Mouse (Mus musculus): Measurements from ENCODE around the gene Herc3. TPM values are rescaled to one million over a fixed set of nuclear protein-coding genes. Genes with fewer than 3 reads are reported as not detected.
"Not testable (repeated sequence)": the region's sequence is repeated elsewhere in the genome, so short reads cannot be mapped to it uniquely, and the experiment has no call there.

Herc3 gene
- polyA plus RNA-seq, 1 experiment from 2014 or later = 35.6 TPM

GRCm38 (mm10) chr6:58847836-58848235, 16.6 kb downstream of the Herc3 start:
- H3K4me3 ChIP-seq (ENCODE audit: low read length) = no peak overlapping the region
- H3K4me2 ChIP-seq (ENCODE audit: low read length) = no peak overlapping the region
- no peaks in the 10 kb centered on the region for H3K27me3 ChIP-seq (replicated peaks; ENCODE audit: control insufficient read depth, insufficient read depth, low read length)
- 92% methylated on average over 5 of the region's 5 CpGs for WGBS
- no peaks in the 10 kb centered on the region for H3K36me3 ChIP-seq (ENCODE audit: control insufficient read depth, insufficient read depth, low read length)
- no peak overlapping the region for H3K9ac ChIP-seq (ENCODE audit: low read depth, low read length)
- H3K4me1 ChIP-seq (ENCODE audit: control insufficient read depth, insufficient read depth, low read depth, low read length) = no peaks in the 10 kb centered on the region
- H3K9me3 ChIP-seq (ENCODE audit: control insufficient read depth, low read length) = no peaks in the 10 kb centered on the region
- H3K27ac ChIP-seq (ENCODE audit: low read depth, low read length) = no peak overlapping the region
- ATAC-seq = no peak

- ATAC-seq = 0 out of 2 replicates have a peak, but pooled peaks have one; percentile 18
- no peaks in the 10 kb centered on the region for H3K36me3 ChIP-seq (ENCODE audit: control insufficient read depth, insufficient read depth, low read length)
- no peaks in the 10 kb centered on the region for H3K9me3 ChIP-seq (ENCODE audit: control insufficient read depth, low read length)
- no peak overlapping the region for H3K9ac ChIP-seq (ENCODE audit: low read depth, low read length)
- H3K27me3 ChIP-seq (replicated peaks; ENCODE audit: control insufficient read depth, insufficient read depth, low read length) = no peaks in the 10 kb centered on the region
- WGBS = 30% methylated on average over 5 of the region's 5 CpGs
- H3K4me1 ChIP-seq (ENCODE audit: control insufficient read depth, insufficient read depth, low read depth, low read length) = no peaks in the 10 kb centered on the region
- no peak overlapping the region for H3K27ac ChIP-seq (ENCODE audit: low read depth, low read length)
- no peak overlapping the region for H3K4me2 ChIP-seq (ENCODE audit: low read length)
- no peak overlapping the region for H3K4me3 ChIP-seq (ENCODE audit: low read length)
Measured at GRCm38 (mm10) chr6:58849356-58849755, 18.1 kb downstream of the Herc3 start.

GRCm38 (mm10) chr6:58855676-58856367, 24.6 kb downstream of the Herc3 start:
- Histone ChIP-seq H3K27ac (ENCODE audit: low read depth, low read length) (no peak overlapping the region), H3K4me1 (ENCODE audit: control insufficient read depth, insufficient read depth, low read depth, low read length) (no peaks in the 10 kb centered on the region), H3K9me3 (ENCODE audit: control insufficient read depth, low read length) (no peaks in the 10 kb centered on the region), H3K4me3 (ENCODE audit: low read length) (no peak overlapping the region), H3K9ac (ENCODE audit: low read depth, low read length) (no peak overlapping the region), H3K27me3 (replicated peaks; ENCODE audit: control insufficient read depth, insufficient read depth, low read length) (no peaks in the 10 kb centered on the region), H3K36me3 (ENCODE audit: control insufficient read depth, insufficient read depth, low read length) (no peaks in the 10 kb centered on the region), H3K4me2 (ENCODE audit: low read length) (no peak overlapping the region)
- peak; percentile 50; the same call in 1 of the 2 replicates for ATAC-seq
- whole genome bisulfite sequencing = 70% methylated on average over 10 of the region's 10 CpGs

- no peaks in the 10 kb centered on the region for H3K9me3 ChIP-seq (ENCODE audit: control insufficient read depth, low read length)
- H3K27ac ChIP-seq (ENCODE audit: low read depth, low read length) = no peak overlapping the region
- no peak for ATAC-seq
- no peaks in the 10 kb centered on the region for H3K4me1 ChIP-seq (ENCODE audit: control insufficient read depth, insufficient read depth, low read depth, low read length)
- no peak overlapping the region for H3K4me2 ChIP-seq (ENCODE audit: low read length)
- no peak overlapping the region for H3K9ac ChIP-seq (ENCODE audit: low read depth, low read length)
- no peak overlapping the region for H3K4me3 ChIP-seq (ENCODE audit: low read length)
- H3K36me3 ChIP-seq (ENCODE audit: control insufficient read depth, insufficient read depth, low read length) = no peaks in the 10 kb centered on the region
- H3K27me3 ChIP-seq (replicated peaks; ENCODE audit: control insufficient read depth, insufficient read depth, low read length) = no peaks in the 10 kb centered on the region
- WGBS = 54% methylated on average over 2 of the region's 2 CpGs
Measured at GRCm38 (mm10) chr6:58856494-58856893, 25.2 kb downstream of the Herc3 start.

- 0 out of 2 replicates have a peak, but pooled peaks have one; percentile 7 for ATAC-seq
- H3K9ac ChIP-seq (ENCODE audit: low read depth, low read length) = no peak overlapping the region
- no peaks in the 10 kb centered on the region for H3K27me3 ChIP-seq (replicated peaks; ENCODE audit: control insufficient read depth, insufficient read depth, low read length)
- no peak overlapping the region for H3K4me3 ChIP-seq (ENCODE audit: low read length)
- no peaks in the 10 kb centered on the region for H3K9me3 ChIP-seq (ENCODE audit: control insufficient read depth, low read length)
- H3K4me1 ChIP-seq (ENCODE audit: control insufficient read depth, insufficient read depth, low read depth, low read length) = no peaks in the 10 kb centered on the region
- H3K4me2 ChIP-seq (ENCODE audit: low read length) = no peak overlapping the region
- H3K36me3 ChIP-seq (ENCODE audit: control insufficient read depth, insufficient read depth, low read length) = no peaks in the 10 kb centered on the region
- H3K27ac ChIP-seq (ENCODE audit: low read depth, low read length) = no peak overlapping the region
- 77% methylated on average over 4 of the region's 4 CpGs for WGBS
Measured at GRCm38 (mm10) chr6:58859517-58859916, 28.3 kb downstream of the Herc3 start.

- H3K9me3 ChIP-seq (ENCODE audit: control insufficient read depth, low read length) = no peaks in the 10 kb centered on the region
- no peak overlapping the region for H3K27ac ChIP-seq (ENCODE audit: low read depth, low read length)
- H3K36me3 ChIP-seq (ENCODE audit: control insufficient read depth, insufficient read depth, low read length) = no peaks in the 10 kb centered on the region
- H3K4me1 ChIP-seq (ENCODE audit: control insufficient read depth, insufficient read depth, low read depth, low read length) = no peaks in the 10 kb centered on the region
- no peak for ATAC-seq
- H3K4me3 ChIP-seq (ENCODE audit: low read length) = no peak overlapping the region
- no peak overlapping the region for H3K9ac ChIP-seq (ENCODE audit: low read depth, low read length)
- no peaks in the 10 kb centered on the region for H3K27me3 ChIP-seq (replicated peaks; ENCODE audit: control insufficient read depth, insufficient read depth, low read length)
- WGBS = 79% methylated on average over 9 of the region's 9 CpGs
- no peak overlapping the region for H3K4me2 ChIP-seq (ENCODE audit: low read length)
Measured at GRCm38 (mm10) chr6:58862446-58862993, 31.3 kb downstream of the Herc3 start.

GRCm38 (mm10) chr6:58863631-58864235, 32.5 kb downstream of the Herc3 start:
- Histone ChIP-seq H3K4me2 (ENCODE audit: low read length) (no peak overlapping the region), H3K27ac (ENCODE audit: low read depth, low read length) (no peak overlapping the region), H3K36me3 (ENCODE audit: control insufficient read depth, insufficient read depth, low read length) (no peaks in the 10 kb centered on the region), H3K27me3 (replicated peaks; ENCODE audit: control insufficient read depth, insufficient read depth, low read length) (no peaks in the 10 kb centered on the region), H3K9ac (ENCODE audit: low read depth, low read length) (no peak overlapping the region), H3K4me1 (ENCODE audit: control insufficient read depth, insufficient read depth, low read depth, low read length) (no peaks in the 10 kb centered on the region), H3K9me3 (ENCODE audit: control insufficient read depth, low read length) (no peaks in the 10 kb centered on the region), H3K4me3 (ENCODE audit: low read length) (no peak overlapping the region)
- WGBS = 83% methylated on average over 4 of the region's 4 CpGs
- ATAC-seq = peak; percentile 54; the same call in 1 of the 2 replicates

GRCm38 (mm10) chr6:58867858-58868257, 36.6 kb downstream of the Herc3 start:
- not testable (repeated sequence) for H3K4me2 ChIP-seq (ENCODE audit: low read length); ATAC-seq; H3K4me1 ChIP-seq (ENCODE audit: control insufficient read depth, insufficient read depth, low read depth, low read length); H3K36me3 ChIP-seq (ENCODE audit: control insufficient read depth, insufficient read depth, low read length); H3K9me3 ChIP-seq (ENCODE audit: control insufficient read depth, low read length); H3K9ac ChIP-seq (ENCODE audit: low read depth, low read length); H3K4me3 ChIP-seq (ENCODE audit: low read length); H3K27me3 ChIP-seq (replicated peaks; ENCODE audit: control insufficient read depth, insufficient read depth, low read length); H3K27ac ChIP-seq (ENCODE audit: low read depth, low read length)
- 96% methylated on average over 6 of the region's 6 CpGs for WGBS

- peak; percentile 74 for ATAC-seq
- H3K4me1 ChIP-seq (ENCODE audit: control insufficient read depth, insufficient read depth, low read depth, low read length) = no peaks in the 10 kb centered on the region
- no peak overlapping the region for H3K4me2 ChIP-seq (ENCODE audit: low read length)
- peaks cover 8% of the 10 kb centered on the region; the same call in 1 of the 2 replicates for H3K36me3 ChIP-seq (ENCODE audit: control insufficient read depth, insufficient read depth, low read length)
- no peaks in the 10 kb centered on the region for H3K9me3 ChIP-seq (ENCODE audit: control insufficient read depth, low read length)
- H3K4me3 ChIP-seq (ENCODE audit: low read length) = no peak overlapping the region
- H3K27me3 ChIP-seq (replicated peaks; ENCODE audit: control insufficient read depth, insufficient read depth, low read length) = no peaks in the 10 kb centered on the region
- 65% methylated on average over 4 of the region's 4 CpGs for WGBS
- no peak overlapping the region for H3K27ac ChIP-seq (ENCODE audit: low read depth, low read length)
- no peak overlapping the region for H3K9ac ChIP-seq (ENCODE audit: low read depth, low read length)
Measured at GRCm38 (mm10) chr6:58879572-58879971, 48.3 kb downstream of the Herc3 start.

Data from hindbrain, embryonic 16.5 days (tissue).